Mouse (Mus musculus): ENCODE measurements around the gene Cnbp. TPM values are rescaled to one million over a fixed set of nuclear protein-coding genes. Genes with fewer than 3 reads are reported as not detected.

Gene Cnbp
- polyA plus RNA-seq, 1 experiment from 2014 or later = 452 TPM

DNA sequence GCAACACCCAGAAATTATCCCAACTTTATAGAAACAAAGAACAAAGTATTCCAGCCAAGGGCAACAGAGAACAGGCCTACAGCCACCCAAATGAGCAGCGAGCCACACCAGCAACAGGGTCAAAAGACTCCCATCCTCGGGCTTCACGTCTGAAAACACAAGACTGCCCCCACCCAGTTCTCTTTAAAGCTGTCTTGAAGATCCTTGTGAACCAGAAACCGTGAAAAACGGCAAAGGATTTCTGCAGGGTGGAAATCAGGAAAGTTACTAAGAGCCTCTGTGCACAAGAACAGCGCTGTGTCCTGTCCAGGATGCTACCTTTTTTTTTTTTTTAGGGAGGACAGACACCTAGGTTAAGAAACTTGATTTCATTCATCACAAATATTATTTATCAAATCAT lies 40.6 kb downstream of the Cnbp start:
- Histone ChIP-seq H3K9ac (replicated peaks) (peak overlapping the region; percentile 93), H3K4me3 (ENCODE audit: low read depth, low read length) (peak overlapping the region; percentile 97), H3K4me1 (ENCODE audit: insufficient read depth) (peaks cover 43% of the 10 kb centered on the region), H3K27me3 (ENCODE audit: insufficient read depth, low read length) (no peaks in the 10 kb centered on the region), H3K27ac (ENCODE audit: low read depth) (peak overlapping the region; percentile 100), H3K9me3 (ENCODE audit: low read length) (no peaks in the 10 kb centered on the region), H3K36me3 (replicated peaks; ENCODE audit: insufficient read depth, low read length) (peaks cover 16% of the 10 kb centered on the region; the same call in 1 of the 2 replicates), H3K4me2 (ENCODE audit: low read depth, low read length) (peak overlapping the region; percentile 72)
- ATAC-seq (no peak), DNase-seq (no peak)
- TF ChIP-seq CTCF (IDR thresholded peaks at IDR 0.05; ENCODE audit: low read depth) (no peak), EP300 (IDR thresholded peaks at IDR 0.05; ENCODE audit: low read depth) (no peak)
- WGBS (ENCODE audit: insufficient replicate concordance) = 16% methylated on average over 6 of the region's 6 CpGs

DNA sequence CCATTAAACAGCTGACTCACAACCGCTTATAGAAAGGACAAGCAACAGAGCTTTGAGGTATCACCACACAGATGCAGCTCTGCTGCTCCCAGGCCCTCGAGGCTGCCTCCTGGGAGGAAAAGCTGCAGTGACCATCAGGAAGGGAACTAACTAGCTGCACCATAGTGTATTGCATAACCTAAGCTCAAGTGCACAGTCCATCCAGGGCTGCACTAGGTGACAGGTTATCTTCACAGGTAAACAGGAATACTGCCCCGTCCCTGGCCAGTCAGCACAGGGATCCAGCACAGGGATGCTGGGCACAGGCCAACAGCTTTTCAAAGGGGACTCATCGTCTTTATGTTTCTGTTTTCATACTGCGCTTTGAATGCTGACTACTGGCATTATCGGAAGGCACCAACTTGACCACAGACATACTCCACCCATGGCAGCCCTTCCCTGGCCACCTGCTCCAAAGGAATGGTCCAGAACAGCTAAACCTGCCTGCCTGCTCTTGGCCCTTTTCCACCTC lies 41.2 kb downstream of the Cnbp start:
- no peaks in the 10 kb centered on the region for H3K9me3 ChIP-seq (ENCODE audit: low read length)
- DNase-seq = peak; percentile 73
- WGBS (ENCODE audit: insufficient replicate concordance) = 22% methylated on average over 6 of the region's 6 CpGs
- H3K9ac ChIP-seq (replicated peaks) = peak overlapping the region; percentile 93
- H3K27ac ChIP-seq (ENCODE audit: low read depth) = peak overlapping the region; percentile 100
- H3K4me2 ChIP-seq (ENCODE audit: low read depth, low read length) = peak overlapping the region; percentile 72
- H3K4me1 ChIP-seq (ENCODE audit: insufficient read depth) = peaks cover 49% of the 10 kb centered on the region
- peaks cover 22% of the 10 kb centered on the region; the same call in 1 of the 2 replicates for H3K36me3 ChIP-seq (replicated peaks; ENCODE audit: insufficient read depth, low read length)
- TF ChIP-seq CTCF (IDR thresholded peaks at IDR 0.05; ENCODE audit: low read depth) (0 out of 2 replicates have a peak, but pooled peaks have one; percentile 1), EP300 (IDR thresholded peaks at IDR 0.05; ENCODE audit: low read depth) (peak; percentile 62; the same call in 1 of the 2 replicates)
- peak; percentile 60 for ATAC-seq
- no peaks in the 10 kb centered on the region for H3K27me3 ChIP-seq (ENCODE audit: insufficient read depth, low read length)
- peak overlapping the region; percentile 97 for H3K4me3 ChIP-seq (ENCODE audit: low read depth, low read length)

DNA sequence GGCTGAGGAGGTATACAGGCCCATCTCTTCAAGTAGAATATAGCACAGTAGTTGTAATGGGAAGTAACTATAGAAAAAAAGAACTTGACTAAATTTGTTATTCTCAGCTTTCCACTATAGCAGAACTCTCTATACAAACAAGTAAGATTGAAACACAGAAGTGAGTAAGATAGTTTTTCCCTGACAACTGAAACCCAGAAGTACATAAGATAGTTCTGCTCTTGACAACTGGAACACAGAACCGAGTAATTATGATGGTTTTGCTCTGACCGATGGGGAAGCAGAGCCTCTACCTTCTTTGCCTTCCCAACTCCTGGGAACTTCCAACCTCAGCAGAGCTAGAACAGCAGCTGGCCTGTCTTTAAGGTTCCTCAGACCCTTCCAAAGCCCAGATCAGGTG lies 41.8 kb downstream of the Cnbp start:
- H3K27me3 ChIP-seq (ENCODE audit: insufficient read depth, low read length) = no peaks in the 10 kb centered on the region
- H3K9ac ChIP-seq (replicated peaks) = peak overlapping the region; percentile 93
- TF ChIP-seq EP300 (IDR thresholded peaks at IDR 0.05; ENCODE audit: low read depth) (no peak), CTCF (IDR thresholded peaks at IDR 0.05; ENCODE audit: low read depth) (no peak)
- no peak for DNase-seq
- 61% methylated on average over 2 of the region's 2 CpGs for WGBS (ENCODE audit: insufficient replicate concordance)
- peak overlapping the region; percentile 72 for H3K4me2 ChIP-seq (ENCODE audit: low read depth, low read length)
- ATAC-seq = no peak
- peaks cover 27% of the 10 kb centered on the region for H3K36me3 ChIP-seq (replicated peaks; ENCODE audit: insufficient read depth, low read length)
- H3K27ac ChIP-seq (ENCODE audit: low read depth) = peak overlapping the region; percentile 100
- peak overlapping the region; percentile 97 for H3K4me3 ChIP-seq (ENCODE audit: low read depth, low read length)
- H3K9me3 ChIP-seq (ENCODE audit: low read length) = no peaks in the 10 kb centered on the region
- H3K4me1 ChIP-seq (ENCODE audit: insufficient read depth) = peaks cover 50% of the 10 kb centered on the region

DNA sequence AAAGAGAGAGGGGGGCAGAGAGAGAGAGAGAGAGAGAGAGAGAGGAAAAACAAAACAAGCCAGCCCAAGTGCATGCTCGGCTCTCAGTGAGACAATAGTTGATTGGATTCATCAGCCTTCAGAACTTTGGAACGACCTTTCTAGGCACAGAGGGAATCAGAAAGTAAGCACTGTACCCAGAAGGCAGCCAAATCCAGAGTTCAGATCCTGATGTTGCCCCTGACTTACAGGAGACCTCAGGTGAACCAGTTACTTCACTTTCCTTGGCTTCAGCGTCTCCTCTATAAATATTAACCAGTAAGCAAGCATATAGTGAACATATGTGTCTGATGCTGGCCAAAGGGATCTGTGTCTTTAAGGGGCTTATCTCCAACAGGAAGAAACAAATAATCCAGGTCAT lies 42.4 kb downstream of the Cnbp start:
- peak; percentile 3; the same call in 1 of the 2 replicates for ATAC-seq
- Histone ChIP-seq H3K9me3 (ENCODE audit: low read length) (no peaks in the 10 kb centered on the region), H3K4me2 (ENCODE audit: low read depth, low read length) (peak overlapping the region; percentile 72), H3K4me3 (ENCODE audit: low read depth, low read length) (peak overlapping the region; percentile 97), H3K4me1 (ENCODE audit: insufficient read depth) (peaks cover 50% of the 10 kb centered on the region), H3K9ac (replicated peaks) (peak overlapping the region; percentile 93), H3K36me3 (replicated peaks; ENCODE audit: insufficient read depth, low read length) (peaks cover 29% of the 10 kb centered on the region), H3K27ac (ENCODE audit: low read depth) (peak overlapping the region; percentile 100), H3K27me3 (ENCODE audit: insufficient read depth, low read length) (no peaks in the 10 kb centered on the region)
- TF ChIP-seq CTCF (IDR thresholded peaks at IDR 0.05; ENCODE audit: low read depth) (no peak), EP300 (IDR thresholded peaks at IDR 0.05; ENCODE audit: low read depth) (peak; percentile 51)
- WGBS (ENCODE audit: insufficient replicate concordance) = 40% methylated on average over 3 of the region's 3 CpGs
- DNase-seq = no peak

DNA sequence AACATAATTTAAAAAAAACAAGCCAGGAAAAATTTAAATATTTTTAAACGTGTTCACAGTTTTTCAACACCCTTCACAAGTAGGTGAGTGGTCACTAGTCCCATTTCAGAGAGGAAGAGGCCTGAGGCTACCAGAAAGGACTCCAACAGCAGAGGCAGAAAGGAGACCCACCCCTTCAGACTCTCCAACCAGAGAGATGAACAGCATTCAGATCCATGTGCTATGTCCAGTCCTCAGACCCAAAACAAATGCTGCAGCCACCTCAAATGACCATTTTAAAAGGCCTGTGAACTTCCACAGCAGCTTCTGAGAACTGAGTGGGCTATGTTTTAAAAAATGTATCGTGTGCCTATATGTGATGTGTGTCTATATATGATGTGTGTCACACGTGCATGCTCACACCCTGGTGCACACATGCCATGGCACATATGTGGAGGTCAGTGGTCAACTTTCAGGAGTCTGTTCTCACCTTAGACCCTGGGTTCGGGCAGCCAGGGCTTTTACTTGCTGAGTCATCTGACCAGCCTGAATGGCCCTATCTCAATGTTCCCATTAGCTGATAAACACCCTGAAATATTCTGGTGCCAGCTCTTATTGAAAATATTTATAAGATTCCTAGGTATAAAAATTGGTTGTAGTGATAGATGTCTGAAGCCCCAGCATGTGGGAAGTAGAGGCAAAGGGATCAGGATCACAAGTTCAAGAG lies 43.0 kb downstream of the Cnbp start:
- Histone ChIP-seq H3K9me3 (ENCODE audit: low read length) (no peaks in the 10 kb centered on the region), H3K4me3 (ENCODE audit: low read depth, low read length) (peak overlapping the region; percentile 97), H3K4me2 (ENCODE audit: low read depth, low read length) (peak overlapping the region; percentile 72), H3K9ac (replicated peaks) (peak overlapping the region; percentile 93), H3K36me3 (replicated peaks; ENCODE audit: insufficient read depth, low read length) (peaks cover 33% of the 10 kb centered on the region), H3K4me1 (ENCODE audit: insufficient read depth) (peaks cover 48% of the 10 kb centered on the region), H3K27me3 (ENCODE audit: insufficient read depth, low read length) (no peaks in the 10 kb centered on the region), H3K27ac (ENCODE audit: low read depth) (peak overlapping the region; percentile 100)
- peak; percentile 24; the same call in 1 of the 2 replicates for TF ChIP-seq EP300 (IDR thresholded peaks at IDR 0.05; ENCODE audit: low read depth)
- TF ChIP-seq CTCF (IDR thresholded peaks at IDR 0.05; ENCODE audit: low read depth) = no peak
- DNase-seq (peak; percentile 26), ATAC-seq (no peak)
- 59% methylated on average over 4 of the region's 4 CpGs for WGBS (ENCODE audit: insufficient replicate concordance)

DNA sequence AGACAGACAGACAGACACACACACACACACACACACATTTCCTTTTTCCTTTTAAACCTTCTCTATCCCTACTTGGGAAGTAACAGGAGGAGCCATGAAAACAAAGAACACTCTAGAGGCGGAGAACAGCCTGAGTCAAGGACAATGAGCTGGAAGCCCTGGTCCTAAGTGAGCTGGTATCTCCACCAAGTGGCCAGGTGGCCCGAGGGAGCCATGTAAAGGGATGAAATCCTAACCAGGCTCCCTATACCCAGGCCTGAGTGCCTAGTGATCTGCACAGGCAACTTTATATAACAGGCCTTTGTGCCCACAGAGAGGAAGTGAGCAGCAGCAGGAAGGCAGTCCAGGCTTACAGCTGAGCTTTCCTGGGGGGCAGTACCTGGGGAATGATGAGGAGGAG lies 44.0 kb downstream of the Cnbp start:
- Histone ChIP-seq H3K27me3 (ENCODE audit: insufficient read depth, low read length) (no peaks in the 10 kb centered on the region), H3K36me3 (replicated peaks; ENCODE audit: insufficient read depth, low read length) (peaks cover 39% of the 10 kb centered on the region), H3K4me1 (ENCODE audit: insufficient read depth) (peaks cover 39% of the 10 kb centered on the region), H3K9me3 (ENCODE audit: low read length) (no peaks in the 10 kb centered on the region), H3K27ac (ENCODE audit: low read depth) (peak overlapping the region; percentile 55), H3K4me2 (ENCODE audit: low read depth, low read length) (peak overlapping the region; percentile 72), H3K9ac (replicated peaks) (peak overlapping the region; percentile 52), H3K4me3 (ENCODE audit: low read depth, low read length) (no peak overlapping the region)
- ATAC-seq = no peak
- peak; percentile 16 for DNase-seq
- TF ChIP-seq CTCF (IDR thresholded peaks at IDR 0.05; ENCODE audit: low read depth) (peak; percentile 14; the same call in 1 of the 2 replicates), EP300 (IDR thresholded peaks at IDR 0.05; ENCODE audit: low read depth) (no peak)
- WGBS (ENCODE audit: insufficient replicate concordance) = 47% methylated on average over 2 of the region's 2 CpGs
